Mouse (Mus musculus) kidney, postnatal 36 days (tissue): ENCODE measurements at regions not wholly inside any gene's neighbourhood (a gene's known extent, or its start where the extent isn't known, plus 50 kb on each side); places are given as distances from the start of the nearest gene placed in this dataset.
A peak's percentile ranks its signal among the peaks of the same experiment; 100 is the strongest.

Source experiments
- DNase-seq, 2 experiments: peaks; one replicate each; pipeline ENCODE4 v3.0.0; 2021 to 2022; ENCODE audit warnings: mixed read lengths in 2 of 2

DNA sequence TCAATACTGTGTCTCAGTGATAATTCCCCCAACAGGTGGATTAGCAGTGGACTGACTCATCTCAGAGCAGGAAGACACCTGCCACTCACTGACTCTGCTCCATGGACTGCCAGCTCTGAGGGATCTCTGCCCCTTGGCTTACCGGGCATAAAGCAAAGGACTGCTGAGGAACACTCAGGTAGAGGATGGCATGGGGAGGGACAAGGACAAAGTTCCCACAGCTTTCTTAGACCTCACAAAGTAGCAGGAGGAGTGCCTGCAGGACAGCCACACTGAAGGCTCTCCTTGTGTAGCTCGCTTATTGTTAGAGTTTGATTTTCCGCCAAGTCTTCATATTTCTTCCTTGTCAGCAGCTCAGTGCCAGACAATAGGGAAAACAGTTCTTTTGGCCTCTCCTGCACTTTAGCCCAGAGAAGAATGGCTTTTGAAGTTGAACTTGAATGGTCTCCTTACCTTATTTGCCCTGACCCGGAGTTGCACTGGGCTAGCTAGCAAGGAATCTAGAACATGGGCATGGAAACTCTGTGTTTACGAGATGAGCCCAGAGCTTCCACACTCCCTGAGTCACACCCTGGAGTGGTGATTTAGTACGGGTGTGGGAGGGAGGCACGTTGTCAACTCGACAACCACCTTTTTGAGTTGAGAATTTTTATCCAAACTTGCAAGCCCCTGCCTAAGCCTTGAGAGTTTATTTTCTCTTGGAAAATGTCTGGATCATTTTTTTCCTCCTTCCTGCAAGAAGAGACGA lies 331.4 kb downstream of the Cog6 start:
- peak; percentile 63 to 80 for DNase-seq

DNA sequence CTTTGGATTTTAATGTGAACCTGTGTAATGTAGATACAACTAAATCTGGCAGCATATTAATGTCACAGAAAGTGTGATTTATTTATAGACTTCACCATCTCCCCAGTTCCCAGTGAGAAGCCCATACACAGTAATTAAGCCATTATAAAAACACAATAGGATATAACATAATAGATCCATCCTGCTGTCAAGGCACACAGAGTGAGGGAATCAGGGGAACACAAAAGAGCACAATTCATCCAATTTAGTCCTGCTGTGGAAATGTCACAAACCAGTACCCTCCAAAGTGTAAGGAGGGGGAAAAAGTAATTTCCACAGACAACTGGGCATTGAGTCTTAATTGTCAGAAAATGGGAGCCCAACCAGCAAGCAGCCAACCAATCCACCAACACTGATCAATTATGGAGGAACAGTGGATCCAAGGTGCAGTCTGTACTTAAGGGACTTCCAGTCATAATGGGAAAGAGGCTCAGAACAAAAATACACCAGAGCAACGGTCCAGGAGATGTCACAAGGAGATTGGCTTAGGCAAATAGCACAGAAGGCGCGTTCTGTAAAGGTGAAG lies 336.1 kb downstream of the Cog6 start:
- DNase-seq: no peak

DNA sequence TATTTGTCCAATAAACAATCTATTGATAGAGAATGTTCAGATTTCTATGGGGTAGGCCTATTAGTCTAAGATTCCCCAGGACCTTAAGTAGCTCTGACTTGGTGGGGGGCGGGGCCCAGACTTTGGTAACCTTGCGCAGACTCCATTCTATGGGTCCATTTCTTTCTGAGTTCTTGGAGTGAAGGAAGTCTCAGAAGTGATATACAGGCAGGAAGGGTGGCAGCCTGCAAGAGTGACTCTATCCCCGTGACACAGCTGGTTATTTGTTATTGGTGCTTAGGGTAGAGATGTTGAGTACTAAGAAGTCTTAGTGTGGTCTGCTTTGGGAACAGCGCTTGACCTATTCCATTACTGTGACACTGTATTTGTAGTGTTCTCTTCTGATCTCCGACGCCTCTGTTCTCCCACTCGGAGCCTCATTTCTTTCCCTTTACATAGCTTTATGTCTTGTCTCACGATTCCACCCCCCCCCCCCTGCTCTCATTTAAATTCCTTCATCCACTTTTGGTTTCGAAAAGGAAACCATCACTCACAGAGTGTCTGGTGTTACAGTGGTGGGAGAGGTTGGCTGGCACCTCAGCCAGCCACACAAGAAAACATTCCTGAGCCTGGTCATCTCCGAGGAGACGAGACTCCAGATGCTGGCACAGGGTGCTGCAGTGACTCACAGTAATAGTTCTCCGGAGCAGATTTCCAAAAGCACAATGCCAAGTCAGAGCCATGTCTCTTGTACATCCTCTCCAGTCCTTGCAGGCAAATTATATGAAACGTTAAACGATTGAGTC lies 340.0 kb downstream of the Cog6 start:
- peak; percentile 32 to 36 for DNase-seq

DNA sequence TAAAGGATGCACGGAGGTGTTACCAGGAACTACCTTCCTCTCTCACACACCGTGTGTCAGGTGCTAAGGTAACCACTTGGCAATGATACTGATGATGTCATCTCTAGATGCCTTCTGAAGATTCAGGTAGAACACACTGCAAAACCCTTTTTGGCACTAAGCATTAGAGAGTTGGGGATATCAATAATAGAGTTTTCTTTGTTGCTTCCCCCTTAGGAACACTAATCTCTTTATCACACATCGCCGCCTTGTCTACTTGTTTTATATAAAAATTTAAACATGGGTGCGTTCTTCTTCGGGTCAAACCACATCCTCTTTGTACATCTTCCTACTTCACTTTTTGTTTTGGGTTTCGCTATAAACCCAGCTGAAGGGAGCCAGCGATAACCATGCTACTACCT lies 346.4 kb downstream of the Cog6 start:
- DNase-seq: no peak

DNA sequence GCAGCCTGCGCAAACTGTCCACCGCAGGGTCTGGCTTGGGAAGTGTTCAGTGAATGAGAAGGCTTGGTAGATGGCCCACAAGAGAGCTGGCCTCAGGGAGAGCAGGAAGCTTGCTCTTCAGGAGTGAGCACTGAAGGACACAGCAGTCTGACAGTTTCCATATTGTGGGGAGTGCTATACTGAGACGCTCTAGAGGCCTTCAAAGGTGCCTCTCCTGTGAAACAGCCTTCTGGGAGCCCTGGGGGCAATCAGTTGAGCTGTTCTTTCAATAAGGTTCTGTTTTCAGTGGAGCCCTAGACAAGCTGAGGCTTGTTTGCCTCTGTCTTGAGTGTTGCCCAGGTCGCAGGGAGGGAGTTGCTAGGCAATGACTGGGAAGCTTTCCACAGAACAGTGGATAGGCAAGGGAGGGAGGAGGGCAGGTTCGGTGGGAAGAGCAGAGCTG lies 353.9 kb downstream of the Cog6 start:
- no peak for DNase-seq

DNA sequence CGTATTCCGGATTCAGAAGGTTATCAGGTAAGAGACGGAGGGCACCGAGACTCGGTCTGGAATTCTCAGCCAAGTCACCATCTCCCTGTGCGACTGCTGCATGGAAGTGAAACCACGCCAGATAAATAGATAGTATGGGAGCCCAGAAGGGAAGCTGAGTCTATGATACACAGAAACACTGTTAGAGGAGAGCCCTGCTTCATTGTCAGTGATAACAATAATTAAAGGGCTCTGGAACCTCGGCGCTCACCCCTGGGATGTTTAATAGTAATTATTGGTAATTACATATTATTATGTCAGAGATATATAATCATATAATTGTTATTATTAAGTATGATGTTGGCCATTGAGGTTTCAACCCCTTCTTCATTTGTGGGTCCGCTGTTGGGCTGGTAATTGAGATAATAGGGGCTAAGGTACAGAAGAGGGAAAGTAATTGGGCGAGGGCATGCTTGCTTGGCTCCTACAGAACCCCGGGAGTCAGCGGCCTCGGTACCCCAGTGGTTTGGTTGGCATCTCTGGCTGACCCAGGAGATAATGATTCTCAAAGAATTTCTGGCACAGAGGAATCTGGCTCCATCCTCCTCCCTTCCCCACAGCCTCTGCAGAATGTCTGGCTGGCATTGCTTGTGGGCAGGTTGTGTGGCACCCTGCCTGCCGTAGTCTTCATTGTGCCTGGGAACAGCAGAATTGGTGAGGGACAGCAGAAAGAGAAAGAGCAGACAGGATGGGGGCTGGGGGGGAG lies 354.7 kb downstream of the Cog6 start:
- no peak for DNase-seq

DNA sequence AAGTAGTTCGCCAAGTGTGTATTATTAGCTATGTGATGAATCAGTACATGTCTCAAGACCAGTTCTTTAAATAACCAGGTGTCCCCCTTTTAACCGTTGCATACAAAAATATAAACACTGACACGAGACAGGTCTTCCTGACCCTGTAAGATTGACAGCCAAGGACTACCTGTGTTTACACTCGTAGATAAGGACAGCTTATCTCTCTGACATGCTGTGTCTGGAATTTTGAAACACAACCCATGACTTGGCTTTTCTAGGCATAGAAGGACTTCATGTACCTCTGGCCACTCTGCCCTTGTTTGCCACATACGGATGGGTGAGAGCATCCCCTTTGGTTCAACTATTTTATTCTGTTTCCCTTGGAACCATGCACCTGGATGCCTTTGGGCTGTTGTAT lies 364.0 kb downstream of the Cog6 start:
- DNase-seq: no peak

DNA sequence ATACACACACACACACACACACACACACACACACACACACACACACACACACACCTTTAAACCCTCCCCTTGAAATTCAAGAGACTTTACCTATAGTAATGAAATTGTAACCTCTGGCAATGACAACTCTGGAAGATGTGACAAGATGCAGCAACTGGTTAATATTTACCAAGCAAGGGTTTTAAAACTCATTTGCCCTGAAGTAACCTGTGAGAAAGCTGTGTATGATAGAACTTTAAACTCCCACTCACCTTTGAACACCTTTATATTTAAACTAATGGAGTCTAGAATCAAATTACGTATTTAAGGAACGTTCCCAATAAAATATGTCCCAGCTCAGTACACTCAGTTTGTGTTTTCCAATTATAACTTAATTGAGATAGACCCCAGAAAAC lies 364.6 kb downstream of the Cog6 start:
- peak in 1 of 2 experiments; percentile 37 for DNase-seq

DNA sequence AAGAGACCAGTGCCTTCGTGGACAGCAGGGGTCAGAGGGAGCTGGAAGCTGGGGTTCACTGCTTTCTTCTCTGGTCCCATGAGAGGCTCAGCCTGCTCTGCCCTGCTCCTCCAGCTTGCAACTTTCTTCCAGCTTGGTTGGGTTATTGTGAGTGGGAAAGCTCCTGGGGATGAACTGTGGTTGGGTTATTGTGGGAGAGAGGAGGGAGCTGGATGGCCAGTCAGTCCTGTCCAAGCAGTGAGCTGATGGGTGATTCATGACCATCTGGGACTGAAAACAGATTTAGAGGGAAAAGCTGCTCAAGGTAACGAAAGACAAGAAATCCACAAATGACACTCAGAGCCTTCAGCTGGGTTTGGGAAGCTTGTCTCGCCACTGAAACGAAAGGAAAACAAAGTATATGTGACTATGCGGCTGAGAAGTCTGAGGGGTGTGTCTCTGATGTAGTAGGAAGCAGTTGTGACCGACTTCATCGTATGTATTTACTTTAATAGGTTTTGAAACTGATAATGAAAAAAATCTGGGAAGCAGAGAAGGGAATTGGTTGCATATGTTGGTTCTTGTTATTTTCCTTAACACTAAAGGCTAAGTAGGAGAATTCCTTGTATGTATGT lies 365.1 kb downstream of the Cog6 start:
- no peak for DNase-seq

DNA sequence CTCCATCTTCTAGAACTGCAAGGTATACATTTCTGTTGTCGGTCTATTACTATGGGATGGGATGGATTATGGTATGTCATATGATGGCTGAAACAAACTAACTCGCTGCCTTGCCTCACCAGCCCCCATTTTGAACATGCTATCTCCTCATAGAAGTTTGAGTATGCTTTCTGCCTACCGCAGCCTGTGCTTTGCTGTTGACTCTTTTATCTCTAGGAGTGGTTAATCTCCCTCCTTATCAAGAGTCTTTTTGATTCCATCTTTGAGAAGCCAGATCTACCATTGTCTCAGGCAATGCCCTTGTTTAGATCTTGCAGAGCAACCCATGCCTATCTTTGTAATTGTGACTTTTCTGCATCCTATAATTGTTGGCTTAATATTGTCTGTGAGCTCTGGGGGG lies 367.0 kb downstream of the Cog6 start:
- DNase-seq: no peak

DNA sequence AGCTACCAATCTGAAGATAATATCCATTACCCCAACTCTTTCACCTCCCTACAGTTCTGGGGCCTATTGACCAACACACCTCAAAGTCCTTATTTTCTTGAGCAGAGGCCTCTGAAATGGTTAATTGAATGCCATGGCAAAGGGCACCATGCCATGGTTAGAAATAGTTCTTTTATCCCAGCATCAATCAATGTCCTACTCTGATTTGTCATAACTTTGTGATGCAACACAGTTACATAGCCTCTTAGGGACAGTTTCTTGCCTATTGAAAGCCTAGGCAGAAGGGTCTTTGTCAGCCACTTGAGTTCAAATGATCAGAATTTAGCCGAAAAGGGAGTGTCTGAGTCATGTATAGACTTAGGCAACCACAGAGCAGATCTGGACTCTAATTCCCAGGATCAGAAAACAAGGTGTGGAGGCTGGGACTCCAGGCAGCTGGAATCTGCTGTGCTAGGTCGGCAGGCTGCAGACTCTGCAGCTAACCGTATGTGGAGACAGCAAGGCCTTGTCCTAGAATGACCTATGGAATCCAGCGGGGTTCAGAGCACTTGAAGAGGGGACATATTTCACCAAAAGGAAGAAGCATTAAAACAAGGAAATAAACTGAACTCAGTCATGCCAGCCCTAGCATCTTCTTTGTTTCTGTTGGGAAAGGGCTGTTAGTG lies 368.1 kb downstream of the Cog6 start:
- no peak for DNase-seq

DNA sequence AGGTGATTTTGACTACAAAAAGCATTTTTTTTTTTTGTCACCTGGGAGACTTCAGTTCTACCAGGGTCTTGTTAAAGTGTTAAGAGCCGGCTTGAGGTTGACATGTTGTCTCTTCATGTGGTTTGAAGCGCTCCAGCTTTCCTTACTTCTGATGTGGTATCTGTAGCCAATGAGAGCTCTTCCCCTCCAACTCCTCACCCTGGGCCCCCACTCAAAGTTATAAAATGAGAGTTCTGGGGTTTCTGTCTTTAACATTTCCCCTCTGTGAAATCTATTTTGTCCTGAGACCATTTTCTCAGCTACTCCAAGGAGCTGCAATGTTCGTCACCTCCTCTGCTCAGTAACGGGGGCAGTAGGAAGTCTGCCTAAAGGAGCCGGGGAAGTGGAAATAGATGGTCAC lies 369.1 kb downstream of the Cog6 start:
- DNase-seq: no peak

DNA sequence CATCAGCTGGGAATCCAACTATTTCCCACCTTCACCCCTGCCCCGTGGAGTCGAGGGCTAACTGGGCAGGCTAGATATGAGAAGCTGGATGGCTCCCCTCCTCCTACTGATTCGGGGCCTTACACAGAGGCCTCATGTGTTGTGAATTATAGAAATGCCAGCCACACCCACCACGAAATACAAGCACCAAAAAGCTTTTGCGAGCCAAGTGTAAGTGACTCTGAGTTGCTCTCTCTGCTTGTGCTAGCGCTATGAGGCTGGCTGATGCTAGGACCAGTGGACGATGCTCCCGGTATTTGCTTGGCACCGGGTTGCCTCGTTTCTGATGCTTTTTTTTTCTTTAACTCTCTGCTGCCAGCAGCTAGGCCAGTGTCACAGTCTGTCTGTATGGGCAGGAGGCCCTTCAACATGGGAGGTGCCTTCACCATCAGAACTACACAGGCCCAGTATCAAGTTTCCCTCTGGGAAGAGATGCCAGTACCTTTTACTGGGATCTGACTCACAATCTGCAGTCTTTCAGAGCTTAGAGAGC lies 369.8 kb downstream of the Cog6 start:
- no peak for DNase-seq

DNA sequence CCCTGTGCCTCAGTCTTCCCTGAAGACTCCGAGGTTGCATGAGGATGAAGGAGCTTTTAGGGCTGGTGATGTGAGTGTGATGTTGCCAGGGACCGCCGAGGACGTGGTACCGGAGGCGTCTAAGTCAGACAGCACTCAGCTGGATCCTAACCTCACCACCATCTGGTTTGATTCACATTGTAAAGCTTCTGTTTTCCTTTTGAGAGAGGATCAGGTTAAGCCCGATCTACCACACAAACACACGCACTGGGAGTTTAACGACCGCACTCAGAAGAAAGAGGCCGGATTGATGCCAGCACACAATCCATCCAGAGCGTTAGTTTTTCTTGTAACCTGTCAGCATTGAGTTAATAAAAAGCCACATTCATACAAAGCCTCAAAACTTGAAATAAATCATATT lies 371.9 kb downstream of the Cog6 start:
- no peak for DNase-seq

DNA sequence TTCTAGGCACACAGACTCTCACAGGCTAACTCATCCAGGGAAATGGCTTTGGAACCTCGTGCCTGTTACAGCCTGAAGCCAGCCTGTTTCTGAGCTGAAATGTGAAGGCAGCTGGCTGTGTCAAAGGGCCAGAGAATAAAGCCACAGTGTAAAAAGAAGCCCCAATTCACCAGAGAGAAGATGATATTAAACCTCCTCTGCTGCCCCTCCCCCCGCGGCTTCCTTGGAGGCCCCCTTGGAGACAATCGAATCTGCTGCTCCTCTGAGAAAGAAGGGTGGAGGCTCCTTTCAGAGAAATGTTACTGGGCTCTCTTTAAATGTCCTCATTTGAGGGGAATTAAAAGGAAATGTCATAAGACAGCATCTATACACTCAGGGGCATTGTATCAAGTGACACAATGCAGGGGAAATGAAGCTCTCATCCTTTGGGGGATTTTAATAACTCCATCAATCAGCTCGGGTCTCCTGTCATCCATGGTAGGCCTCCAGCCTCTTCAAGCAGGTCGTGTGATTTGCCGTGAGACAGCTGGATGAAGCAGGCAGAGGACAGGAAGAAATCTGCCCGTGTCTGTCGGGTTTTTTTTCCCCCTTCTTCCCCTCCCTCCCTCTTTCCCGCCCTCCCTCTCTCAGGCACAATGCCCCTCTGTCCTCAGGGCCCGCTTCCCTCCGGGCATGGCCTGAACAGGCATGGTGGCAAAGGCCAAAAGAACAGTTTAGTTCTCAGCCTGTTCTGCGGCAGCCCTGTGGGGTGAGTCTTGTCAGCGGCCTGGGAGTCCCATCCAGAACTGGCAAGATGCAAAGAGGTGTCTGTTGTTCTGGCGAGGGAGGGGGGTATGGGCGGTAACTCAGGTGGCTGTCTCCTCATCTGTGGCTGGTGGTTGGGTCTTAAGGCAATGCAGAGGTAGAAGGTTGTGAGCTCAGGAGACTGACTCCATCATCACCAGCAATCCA lies 372.6 kb downstream of the Cog6 start:
- peak in 1 of 2 experiments; percentile 13 for DNase-seq

DNA sequence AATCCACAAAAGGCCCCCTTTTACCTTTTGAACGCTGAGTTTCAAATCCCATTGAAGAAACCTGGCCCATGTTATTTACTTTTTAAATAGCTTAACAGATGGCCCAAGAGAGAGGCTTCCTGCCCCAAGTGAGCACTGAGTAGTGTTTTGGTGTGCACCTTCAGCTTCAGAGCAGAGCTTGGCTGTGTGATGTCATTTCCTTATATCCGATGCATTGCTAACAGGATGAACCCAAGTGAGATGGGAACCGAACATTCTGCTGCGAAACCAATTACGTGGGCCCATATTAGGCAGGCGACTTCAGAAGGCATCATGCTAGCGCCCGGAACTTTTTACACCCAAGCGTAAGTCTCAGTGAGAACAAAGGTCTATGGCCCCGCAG lies 373.2 kb downstream of the Cog6 start:
- no peak for DNase-seq

DNA sequence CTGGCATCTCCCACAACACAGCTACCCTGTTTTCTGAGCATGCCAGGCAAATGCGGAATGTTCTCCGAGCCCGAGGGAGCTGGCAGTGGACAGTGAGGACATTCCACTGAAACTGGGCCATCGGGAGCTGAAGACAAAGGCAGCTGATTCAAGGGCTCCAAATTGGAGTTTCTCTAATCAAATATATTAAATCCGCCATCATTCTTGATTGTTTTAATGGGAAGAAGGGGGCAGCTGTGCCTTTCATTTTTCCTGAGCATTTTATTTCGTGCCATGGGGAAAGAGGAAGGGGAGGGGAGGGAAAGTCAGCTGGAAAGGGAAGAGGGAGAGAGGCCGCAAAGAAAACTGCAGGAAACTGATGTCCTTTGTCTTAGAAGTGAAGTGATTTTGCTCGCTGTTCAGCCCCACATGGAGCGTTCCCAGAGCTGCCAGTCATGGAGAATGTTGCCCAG lies 373.9 kb downstream of the Cog6 start:
- DNase-seq: no peak

DNA sequence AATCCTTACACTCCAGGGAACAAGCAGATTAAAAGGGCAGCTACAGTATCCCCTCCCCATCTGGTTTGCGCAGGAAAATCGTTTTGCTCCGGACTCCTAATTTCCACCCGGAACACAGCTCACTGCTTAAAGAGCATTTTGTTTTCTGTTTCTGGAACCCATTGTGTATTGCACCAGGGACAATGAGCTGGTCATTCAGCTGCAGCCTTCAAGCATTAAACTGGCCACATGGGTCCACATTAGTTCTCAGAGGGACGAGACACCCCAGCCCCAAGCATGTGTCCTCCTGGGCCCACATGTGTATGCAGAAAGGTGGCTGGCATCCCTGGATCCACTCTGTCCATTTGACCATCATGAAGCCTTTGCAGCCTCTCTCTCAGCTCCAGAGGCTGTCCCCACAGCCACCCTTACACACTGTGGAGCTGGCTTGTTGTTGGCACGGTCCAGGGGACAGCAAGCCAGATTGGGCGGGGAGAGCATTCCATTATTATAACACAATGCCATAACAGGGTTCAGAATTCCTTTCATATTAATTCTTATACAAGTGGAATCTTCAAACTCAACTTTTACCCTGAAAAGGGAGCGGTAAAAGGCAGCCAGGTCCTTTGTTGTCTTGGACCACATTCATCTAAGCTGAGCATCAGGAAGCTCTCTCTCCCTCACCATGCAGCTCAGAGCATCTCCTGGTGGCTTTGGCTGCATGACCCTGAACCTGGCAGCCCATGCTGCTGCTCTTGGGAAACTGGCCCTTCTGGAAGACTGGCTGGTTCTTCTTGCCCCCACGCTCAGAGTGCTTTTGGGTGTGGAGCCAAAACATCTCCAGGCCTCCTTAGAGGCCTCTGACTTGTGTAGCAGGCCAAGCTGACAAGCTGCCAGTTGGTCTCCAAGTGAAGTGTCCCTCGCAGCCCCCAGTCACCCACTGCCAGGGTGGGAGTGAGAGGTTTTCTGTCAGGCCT lies 373.4 kb downstream of the Foxo1 start:
- DNase-seq: peak in 1 of 2 experiments; percentile 50
